Mouse (Mus musculus): ENCODE measurements around the gene Ubxn6.
"Not testable (repeated sequence)": the region's sequence is repeated elsewhere in the genome, so short reads cannot be mapped to it uniquely, and the experiment has no call there.

Gene Ubxn6

GRCm38 (mm10) chr17:56102158-56102557 lies 27.3 kb upstream of the Ubxn6 start:
- DNase-seq (ENCODE audit: low read depth, low spot score) = no peak

DNA sequence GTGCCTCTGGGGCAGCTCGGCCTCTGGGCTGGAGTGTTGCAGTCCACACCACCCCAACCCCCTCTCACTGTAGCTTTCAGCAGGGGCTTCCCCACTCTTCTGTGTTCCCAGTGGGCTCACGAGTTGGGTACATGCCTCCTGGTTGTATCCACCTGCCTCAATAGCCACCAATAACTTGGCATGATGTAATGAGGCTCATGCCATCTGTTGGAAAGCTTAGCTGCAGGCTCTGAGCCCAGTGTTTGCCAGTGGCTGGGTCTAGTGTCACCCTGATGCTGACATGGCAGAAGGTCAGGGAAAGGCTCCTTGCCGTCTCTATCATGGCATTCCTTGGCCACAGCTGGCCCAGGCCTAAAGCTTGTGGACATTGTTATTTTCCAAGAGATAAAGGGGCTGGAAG lies 26.0 kb upstream of the Ubxn6 start:
- no peak for DNase-seq (ENCODE audit: low read depth, low spot score)

DNA sequence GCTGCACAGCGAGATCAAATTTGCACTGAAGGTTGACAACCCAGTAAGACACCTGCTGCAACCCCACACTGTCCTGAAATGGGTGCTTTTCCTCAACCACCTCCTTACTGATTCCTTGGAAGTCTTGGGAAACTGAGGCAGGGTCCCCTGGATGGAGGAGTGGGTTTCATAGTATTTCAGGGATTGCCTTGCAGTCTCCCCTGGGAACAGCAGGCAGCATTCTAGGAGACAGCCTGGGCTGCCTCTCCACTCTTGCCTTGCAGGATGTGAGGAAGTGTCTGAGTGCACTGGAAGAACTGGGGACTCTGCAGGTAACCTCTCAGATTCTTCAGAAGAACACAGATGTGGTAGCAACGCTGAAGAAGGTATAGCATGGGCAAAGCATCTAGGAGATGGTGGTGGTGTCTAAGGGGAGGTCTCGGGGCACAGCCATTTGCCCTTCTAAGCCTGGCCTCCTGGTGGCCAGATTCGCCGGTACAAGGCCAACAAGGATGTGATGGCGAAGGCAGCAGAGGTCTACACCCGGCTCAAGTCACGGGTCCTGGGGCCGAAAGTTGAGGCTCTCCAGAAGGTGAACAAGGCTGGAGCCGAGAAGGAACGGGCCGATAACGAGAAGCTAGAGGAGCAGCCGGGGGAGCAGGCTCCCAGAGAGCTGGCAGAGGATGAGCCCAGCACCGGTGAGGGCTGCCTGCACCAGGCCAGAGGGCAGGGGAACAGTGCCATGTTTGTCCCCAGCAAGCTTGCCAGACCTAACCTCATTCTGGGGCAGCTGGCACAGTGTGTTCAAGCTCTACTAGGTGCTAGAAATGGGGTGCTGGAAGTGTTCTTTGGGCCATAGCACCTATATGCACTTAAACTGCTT lies 24.1 kb upstream of the Ubxn6 start:
- DNase-seq (ENCODE audit: low read depth, low spot score) = no peak

DNA sequence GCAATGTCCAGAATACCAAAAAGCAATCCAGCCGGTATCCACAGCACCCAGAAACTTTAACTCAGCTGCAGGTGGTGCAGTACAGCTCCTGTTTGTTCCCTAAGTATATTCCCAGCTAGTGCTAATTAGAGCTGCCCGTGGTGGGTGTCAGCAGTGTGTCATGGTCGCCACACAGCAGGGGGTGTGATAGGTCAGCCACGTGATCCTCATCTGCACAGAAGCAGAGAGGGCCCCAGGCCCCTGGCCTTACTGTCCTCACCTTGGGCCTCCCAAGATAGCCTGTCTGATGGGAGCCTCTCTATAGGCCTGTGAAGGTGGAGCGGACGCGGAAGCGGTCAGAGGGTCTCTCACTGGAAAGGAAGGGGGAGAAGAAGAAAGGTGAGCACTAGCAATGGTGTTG lies 23.4 kb upstream of the Ubxn6 start:
- no peak for DNase-seq (ENCODE audit: low read depth, low spot score)

GRCm38 (mm10) chr17:56096883-56097282 lies 22.1 kb upstream of the Ubxn6 start:
- no peak for DNase-seq (ENCODE audit: low read depth, low spot score)

- DNase-seq (ENCODE audit: low read depth, low spot score) = no peak
These were observed 18.0 kb upstream of the Ubxn6 start for GRCm38 (mm10) chr17:56092794-56093193.

- DNase-seq (ENCODE audit: low read depth, low spot score) = no peak
These were observed 17.5 kb upstream of the Ubxn6 start for GRCm38 (mm10) chr17:56092312-56092711.

DNA sequence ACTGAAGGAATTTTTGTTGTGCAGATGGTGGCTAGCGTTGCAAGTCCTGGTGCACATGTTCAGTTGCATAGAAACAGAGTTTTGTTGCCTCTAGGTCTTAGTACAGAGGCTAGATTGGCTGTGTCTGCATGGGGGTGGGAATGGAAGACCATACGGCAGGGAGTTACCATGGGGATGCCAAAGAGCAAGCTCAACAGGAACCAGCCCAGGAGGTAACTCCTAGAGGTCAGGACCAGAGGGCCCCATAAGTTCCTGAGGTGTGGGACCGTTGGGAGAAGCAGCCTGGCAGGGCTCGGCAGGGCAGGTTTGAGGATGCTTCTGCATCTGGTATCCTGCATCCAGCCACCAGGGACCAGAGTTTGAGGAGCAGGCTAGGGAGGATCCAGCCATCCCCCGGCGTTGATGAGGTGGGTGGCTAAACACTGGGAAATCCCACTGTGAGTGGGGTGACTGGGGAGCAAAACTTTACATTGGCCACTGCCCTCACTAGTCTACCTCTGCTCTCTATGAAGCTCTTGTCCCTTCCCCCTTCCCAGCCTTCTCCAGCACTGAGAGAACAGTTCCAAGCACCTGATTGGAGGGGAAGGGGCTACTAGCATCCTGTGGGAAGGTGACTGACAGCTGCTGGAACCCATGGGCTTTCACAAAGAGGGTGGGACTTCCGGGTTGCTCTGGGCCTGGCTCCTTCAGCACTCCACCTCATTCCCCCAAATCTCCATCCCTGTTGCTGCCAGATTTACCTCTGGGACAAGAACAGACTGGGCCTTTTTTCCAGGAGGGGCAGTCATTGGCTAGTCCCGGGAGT lies 6.2 kb upstream of the Ubxn6 start:
- peak; percentile 52 for DNase-seq (ENCODE audit: low read depth, low spot score)

DNA sequence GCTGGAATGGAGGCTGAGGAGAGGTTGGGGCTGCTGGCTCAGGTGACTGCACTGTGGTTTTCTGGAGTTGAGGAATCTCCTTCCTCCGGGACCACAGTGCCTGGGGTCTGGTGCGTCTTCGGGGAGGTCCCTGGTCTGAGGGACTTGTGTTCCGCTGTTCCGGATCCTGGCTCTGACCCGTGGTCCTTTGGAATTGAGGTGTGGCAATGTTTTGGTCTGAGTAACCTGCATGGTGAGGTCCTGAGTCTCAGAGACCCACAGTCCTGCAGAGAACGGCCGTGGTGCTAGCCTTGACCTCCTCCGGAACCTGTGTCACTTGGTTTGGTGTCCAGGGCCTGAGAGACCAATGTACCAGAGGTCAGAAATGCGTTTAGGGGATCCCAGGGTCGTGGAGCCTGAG lies 5.1 kb upstream of the Ubxn6 start:
- DNase-seq (ENCODE audit: low read depth, low spot score) = no peak

- peak; percentile 99 for DNase-seq (ENCODE audit: low read depth, low spot score)
These were observed 4.3 kb upstream of the Ubxn6 start, which contains the start of gene Hdgfl2 for GRCm38 (mm10) chr17:56078880-56079795. Gene Hdgfl2 (plus strand): TSS chr17:56079634.

DNA sequence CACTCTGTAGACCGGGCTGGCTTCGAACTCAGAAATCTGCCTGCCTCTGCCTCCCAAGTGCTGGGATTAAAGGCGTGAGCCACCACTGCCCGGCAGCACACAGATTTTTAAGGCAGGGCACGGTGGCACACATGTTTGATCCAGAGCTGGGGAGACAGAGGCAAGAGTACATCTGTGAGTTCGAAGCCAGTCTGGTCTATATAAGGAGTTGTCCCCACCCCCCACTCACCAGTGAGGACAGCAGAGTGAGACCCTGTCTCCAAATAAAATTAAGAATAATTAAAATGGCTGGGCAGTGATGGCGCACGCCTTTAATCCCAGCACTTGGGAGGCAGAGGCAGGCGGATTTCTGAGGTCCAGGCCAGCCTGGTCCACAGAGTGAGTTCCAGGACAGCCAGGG lies 3.5 kb upstream of the Ubxn6 start:
- DNase-seq (ENCODE audit: low read depth, low spot score) = not testable (repeated sequence)

GRCm38 (mm10) chr17:56077523-56077922 lies 2.7 kb upstream of the Ubxn6 start:
- DNase-seq (ENCODE audit: low read depth, low spot score) = no peak

DNA sequence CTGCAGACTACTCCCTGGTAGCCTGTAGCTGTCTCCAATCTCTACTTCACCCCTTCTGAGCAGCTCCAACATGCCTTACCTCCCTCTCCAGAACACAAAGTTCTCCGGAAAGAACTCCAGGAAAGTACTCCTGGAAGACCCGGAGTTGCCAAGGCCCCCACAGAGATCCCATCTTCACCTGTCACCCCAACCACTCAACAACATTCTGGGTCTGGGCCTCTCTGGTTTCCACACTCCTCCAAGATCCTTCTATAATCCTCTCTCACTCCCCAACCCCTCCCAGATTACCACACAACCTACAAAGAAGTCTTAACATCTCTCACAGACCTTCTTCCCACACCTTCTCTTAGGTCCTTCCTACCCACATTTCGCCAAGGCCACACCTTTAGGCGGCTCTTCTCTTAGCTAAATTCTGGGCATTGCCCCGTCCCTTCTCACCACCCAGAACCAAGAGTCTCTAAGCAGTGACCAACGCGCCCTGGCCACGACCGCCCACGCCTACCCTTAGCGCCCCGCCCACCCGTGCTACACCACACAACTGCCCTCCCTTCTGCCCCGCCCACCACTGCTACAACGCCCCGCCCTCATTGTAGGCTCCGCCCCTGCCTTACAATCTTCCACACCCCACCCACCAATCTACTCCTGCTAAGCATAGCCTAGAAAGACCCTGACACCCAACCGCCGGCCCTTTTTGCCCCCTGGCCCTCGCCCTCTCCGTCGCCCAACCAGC lies 566 bp downstream of the Ubxn6 start:
- DNase-seq (ENCODE audit: low read depth, low spot score) = peak; percentile 72

GRCm38 (mm10) chr17:56072243-56072642 lies 2.6 kb downstream of the Ubxn6 start:
- DNase-seq (ENCODE audit: low read depth, low spot score) = no peak

- no peak for DNase-seq (ENCODE audit: low read depth, low spot score)
These were observed 3.7 kb downstream of the Ubxn6 start for GRCm38 (mm10) chr17:56071126-56071525.

DNA sequence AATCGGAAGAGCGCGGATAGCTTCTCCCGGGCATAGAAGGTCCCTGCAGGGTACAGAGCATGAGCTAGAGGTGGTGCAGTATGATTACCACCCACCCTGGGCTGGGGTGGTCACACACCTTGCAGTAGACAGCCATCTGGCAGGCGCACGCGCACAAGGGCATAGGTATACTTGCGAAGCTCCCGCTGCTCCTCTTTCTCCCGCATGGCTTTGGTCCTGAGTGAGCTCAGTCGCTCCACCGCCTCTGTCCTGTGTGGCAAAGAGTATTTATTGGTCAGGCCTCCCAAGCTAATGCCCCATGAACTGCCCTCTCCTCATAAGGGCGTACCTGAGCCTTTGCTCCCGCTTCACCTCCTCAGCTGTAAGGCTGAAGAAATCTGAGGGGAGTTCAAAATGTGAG lies 5.8 kb downstream of the Ubxn6 start:
- no peak for DNase-seq (ENCODE audit: low read depth, low spot score)

DNA sequence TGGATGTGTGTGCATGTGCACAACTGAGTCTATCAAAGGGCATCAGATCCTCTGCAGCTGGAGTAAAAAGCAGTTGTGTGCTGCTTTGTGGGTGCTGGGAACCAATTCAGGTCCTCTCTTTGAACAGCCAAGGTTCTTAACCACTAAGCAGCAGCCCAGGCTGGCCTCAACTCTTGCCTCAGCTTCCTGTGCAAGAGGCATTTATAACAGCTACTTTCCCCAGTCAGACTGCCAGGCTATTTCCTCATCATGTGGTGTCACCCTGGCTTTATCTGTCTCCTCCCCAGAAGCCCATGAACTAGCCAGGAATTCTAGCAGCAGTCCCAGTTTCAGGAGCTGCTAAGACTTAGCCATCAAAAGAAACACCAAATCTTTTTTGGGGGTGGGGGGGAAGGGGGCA lies 8.4 kb downstream of the Ubxn6 start:
- no peak for DNase-seq (ENCODE audit: low read depth, low spot score)

DNA sequence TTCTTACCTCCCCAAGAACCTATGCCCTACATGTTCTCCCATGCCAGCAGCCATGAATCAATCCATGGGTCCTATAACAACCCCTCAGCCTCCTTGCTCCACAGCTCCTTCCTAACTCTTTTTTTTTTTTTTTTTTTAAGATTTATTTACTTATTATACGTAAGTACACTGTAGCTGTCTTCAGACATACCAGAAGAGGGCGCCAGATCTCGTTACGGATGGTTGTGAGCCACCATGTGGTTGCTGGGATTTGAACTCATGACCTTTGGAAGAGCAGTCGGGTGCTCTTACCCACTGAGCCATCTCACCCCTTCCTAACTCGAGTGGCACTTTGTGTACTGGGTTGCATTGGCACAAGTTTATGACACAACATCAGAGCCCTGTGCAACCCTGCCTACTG lies 9.1 kb downstream of the Ubxn6 start:
- not testable (repeated sequence) for DNase-seq (ENCODE audit: low read depth, low spot score)

- DNase-seq (ENCODE audit: low read depth, low spot score) = no peak
These were observed 12.7 kb downstream of the Ubxn6 start for GRCm38 (mm10) chr17:56062081-56062480.

DNA sequence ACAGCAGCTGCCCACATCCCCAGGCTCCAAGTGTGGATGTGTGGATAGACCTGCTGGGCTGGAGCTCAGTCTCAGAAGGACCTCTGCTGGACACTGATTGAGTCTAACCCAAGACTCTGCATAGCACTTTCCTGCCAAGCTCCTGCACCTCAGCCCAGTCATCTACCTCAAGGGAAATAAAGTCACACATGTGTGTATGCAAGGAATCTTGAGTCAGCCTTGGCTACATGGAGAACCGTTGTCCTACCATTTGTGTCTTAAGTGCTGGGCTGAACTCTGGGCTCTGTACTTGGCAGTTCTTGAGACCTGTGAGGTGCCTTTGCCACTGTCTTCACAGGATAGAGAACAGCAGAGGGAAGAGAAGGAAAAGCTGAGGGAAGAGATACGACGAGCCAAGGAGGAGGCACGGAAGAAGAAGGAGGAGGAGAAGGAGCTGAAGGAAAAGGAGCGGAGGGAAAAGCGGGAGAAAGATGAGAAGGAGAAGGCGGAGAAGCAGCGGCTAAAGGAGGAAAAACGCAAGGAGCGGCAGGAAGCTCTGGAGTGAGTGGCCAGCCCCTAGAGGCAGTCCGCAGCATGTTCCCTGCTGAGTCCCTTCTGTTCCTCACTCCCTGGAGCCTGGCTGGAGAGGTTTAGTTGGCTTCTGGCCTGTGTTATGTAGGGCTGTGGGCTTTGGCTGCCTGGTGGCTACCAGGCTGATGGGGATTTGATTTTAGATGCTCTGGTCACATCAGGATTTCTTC lies 17.3 kb downstream of the Ubxn6 start:
- no peak for DNase-seq (ENCODE audit: low read depth, low spot score)
